Mouse (Mus musculus) layer of hippocampus, adult 2 months (tissue): ENCODE data around the gene Galr3. TPM values are rescaled to one million over a fixed set of nuclear protein-coding genes. Genes with fewer than 3 reads are reported as not detected.
"Not testable (repeated sequence)": the region's sequence is repeated elsewhere in the genome, so short reads cannot be mapped to it uniquely, and the experiment has no call there.

Experiments used
- DNase-seq, 2 experiments: peaks; one replicate each; pipeline ENCODE4 v3.0.0; 2022; ENCODE audit warnings: low spot score in 2 of 2
- H3K27ac ChIP-seq: fragments of 200-600 bp; 2 replicates; pipeline ENCODE4 v1.8.1; 2022
- H3K4me3 ChIP-seq: fragments of 200-600 bp; 2 replicates; pipeline ENCODE4 v1.8.1; 2022; ENCODE audit warnings: mild to moderate bottlenecking
- CTCF ChIP-seq: fragments of 200-600 bp; conservative IDR thresholded peaks from 2 replicates; pipeline ENCODE4 v1.8.1; 2022; ENCODE audit warnings: antibody characterized with exemption, mild to moderate bottlenecking, moderate library complexity
- long read RNA-seq, 2 experiments: library from polyadenylated mRNA; stranded (forward); transcript quantifications; one replicate each; pipeline ENCODE4 v2.0.0; 2021; ENCODE audit warnings: borderline mapping rate in 2 of 2
- total RNA-seq, 2 experiments: library from RNA; stranded (reverse); gene quantifications; 2 replicates each; pipeline ENCODE4 v1.2.3; 2021

Galr3 gene
- total RNA-seq: under 1 TPM in 1 of 2 experiments, not detected in 1; 0.39 TPM
- long read RNA-seq, experiment 1: 0 reads
- long read RNA-seq, experiment 2: 0 reads

DNA sequence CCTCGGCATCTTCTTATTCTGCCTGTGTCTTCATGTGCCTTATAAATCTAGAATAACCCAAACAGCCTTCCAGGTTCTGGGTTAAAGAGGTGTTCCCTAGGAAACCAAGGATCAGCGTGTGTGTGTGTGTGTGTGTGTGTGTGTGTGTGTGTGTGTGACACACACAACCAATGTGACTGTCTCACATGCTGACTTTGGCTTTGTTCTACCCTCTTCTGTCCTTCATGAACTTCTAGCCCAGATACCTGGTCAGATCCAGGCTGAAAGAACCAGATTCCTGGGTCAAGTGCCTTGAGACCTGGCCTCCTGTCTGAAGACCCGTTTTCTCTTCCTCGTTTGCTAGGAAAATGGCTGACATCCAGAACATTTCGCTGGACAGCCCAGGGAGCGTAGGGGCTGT lies at the start of gene Galr3:
Gene Galr3, plus strand, starts transcription at position 301 of the 400 bp plus-strand sequence.
- peak within 1 kb of the TSS; percentile 59 for H3K4me3 ChIP-seq
- peak within 1 kb of the TSS; percentile 88 for H3K27ac ChIP-seq
- TF ChIP-seq CTCF: no peak
- DNase-seq: no peak

DNA sequence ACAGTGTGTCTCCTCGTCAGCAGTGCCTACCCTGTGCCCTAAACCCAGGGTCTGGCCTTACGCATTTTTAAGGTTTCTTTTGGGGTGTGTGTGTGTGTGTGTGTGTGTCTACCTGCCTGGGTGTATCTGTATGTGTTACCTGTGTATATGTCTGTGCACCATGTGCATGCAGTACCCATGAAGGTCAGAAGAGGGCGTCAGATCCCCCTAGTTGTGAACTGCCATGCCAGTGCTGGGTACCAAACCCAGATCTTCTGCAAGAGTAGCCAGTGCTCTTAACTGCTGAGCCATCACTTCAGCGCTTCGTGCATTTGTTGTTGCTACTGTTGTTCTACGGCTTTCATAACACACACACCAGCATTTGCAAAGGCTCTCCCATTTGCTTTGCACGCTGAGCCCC lies 49.5 kb upstream of the Galr3 start:
- Histone ChIP-seq H3K27ac (no peak overlapping the region), H3K4me3 (no peak overlapping the region)
- peak; percentile 44 for TF ChIP-seq CTCF
- DNase-seq: no peak

DNA sequence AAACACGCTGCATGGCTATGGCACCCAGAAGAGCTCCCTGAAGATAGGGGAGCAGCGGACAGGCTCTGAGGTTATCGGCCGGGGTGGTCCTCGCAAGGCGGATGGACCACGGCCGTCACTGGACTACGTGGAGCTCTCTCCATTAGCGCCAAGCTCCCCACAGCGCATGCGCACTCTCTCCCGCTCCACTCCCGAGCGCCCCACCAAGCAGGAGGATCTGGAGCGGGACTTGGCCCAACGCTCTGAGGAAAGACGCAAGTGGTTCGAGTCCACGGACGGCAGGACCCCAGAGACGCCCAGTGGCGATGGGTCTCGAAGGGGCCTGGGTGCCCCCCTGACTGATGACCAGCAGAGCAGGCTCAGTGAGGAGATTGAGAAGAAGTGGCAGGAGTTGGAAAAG lies 48.8 kb upstream of the Galr3 start:
- no peak for DNase-seq
- TF ChIP-seq CTCF: no peak

DNA sequence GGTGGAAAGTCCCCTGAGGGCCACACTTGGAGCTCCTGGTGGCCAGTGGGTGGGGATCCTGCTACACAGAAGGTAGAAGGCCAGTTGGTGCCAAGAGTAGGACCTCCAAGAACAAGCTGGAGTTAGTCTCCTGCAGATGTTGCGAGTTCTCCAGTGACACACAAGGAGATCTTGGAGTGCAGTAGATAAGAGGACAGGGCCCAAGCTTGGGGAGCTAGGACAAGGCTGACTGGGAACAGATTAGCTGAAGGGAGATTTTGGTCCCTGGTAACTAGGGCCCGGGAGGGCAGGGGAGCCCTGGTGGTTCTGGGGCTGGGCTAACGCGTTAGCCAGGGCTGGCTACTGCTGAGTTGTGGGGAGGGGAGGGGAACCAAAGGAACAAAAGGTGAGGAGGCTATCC lies 45.8 kb upstream of the Galr3 start:
- H3K4me3 ChIP-seq: no peak overlapping the region
- no peak overlapping the region for H3K27ac ChIP-seq
- no peak for DNase-seq
- TF ChIP-seq CTCF: no peak

More for the DNA sequence above, 48.8 kb upstream of the Galr3 start:
- H3K27ac ChIP-seq: no peak overlapping the region
- H3K4me3 ChIP-seq: no peak overlapping the region

DNA sequence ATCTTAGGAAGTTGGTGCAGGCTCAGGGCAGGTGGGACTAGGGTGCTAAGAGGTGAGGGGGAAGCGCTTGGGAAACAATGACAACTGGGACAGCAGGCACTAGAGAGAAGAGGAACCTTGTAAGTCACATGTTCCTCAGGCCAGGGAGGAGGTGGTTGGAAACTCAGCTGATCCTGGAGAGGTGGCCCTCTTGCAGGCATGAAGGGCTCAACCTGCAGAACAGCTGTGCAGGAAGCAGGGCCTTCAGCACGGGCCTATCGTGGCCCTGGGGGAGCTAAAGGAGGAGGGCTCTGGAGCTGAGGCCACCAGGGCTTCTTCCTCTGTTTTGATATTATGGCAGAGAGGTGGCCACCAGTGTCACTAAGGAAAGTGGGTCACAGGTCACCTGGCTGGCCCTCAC lies 45.0 kb upstream of the Galr3 start:
- TF ChIP-seq CTCF: no peak
- Histone ChIP-seq H3K4me3 (no peak overlapping the region), H3K27ac (no peak overlapping the region)
- DNase-seq: no peak

DNA sequence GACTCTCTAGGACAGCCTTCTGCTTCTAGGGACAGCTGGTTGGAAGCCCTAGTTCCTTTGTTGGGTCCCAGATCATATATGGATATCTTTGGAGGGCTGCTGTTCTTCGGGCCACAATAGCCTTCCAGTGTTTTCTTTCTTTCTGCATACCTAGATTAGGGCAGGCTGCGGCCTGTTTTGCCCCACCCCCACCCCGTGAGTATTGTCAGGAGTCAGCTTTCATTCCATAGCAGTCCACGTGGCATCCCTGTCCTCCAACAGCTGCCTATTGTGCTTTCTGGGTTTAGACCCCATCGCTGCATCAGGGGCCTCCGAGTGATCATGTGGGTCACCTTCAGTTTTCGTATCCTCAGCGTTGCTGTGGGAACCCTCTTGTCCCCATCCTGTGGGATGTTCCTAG lies 43.3 kb upstream of the Galr3 start:
- DNase-seq: no peak
- TF ChIP-seq CTCF: no peak
- no peak overlapping the region for H3K4me3 ChIP-seq
- H3K27ac ChIP-seq: no peak overlapping the region

DNA sequence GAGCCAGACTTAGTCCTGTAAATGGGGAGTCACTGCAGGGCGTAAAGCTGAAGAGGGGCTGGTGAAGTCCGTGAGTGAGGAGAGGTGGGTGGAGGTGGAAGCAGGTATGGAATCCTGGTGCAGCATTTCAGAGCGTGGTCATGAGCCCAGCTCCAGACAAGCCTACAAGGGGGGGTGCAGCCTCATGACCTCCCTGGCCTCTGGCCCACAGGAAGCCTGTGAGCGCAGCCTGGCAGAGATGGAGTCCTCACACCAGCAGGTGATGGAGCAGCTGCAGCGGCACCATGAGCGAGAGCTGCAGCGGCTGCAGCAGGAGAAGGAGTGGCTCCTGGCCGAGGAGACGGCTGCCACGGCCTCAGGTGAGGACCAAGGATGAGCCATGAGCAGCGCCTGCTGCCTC lies 42.1 kb upstream of the Galr3 start:
- no peak overlapping the region for H3K27ac ChIP-seq
- no peak for TF ChIP-seq CTCF
- DNase-seq: no peak
- no peak overlapping the region for H3K4me3 ChIP-seq

DNA sequence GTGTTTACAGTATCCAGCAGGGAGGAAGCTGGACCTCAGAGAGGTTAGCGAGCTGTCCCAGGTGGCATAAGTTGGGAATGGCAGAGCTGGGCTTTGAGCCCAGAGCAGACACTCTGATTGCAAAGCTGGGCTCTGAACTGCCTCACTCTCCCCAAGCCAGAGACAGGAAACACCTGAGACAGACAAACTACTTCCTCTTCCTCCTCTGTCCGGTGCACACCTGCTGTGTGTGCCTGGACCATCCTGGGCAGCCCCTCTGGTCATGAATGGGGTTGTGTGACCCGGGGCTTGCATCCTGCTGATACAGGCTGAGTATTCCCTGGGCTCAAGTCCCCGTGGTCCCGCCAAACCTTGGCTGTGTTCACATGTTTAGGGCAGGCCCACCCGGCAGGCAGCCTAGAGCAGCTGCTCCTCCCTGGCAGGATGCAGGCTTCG lies 41.3 kb upstream of the Galr3 start:
- DNase-seq: no peak
- no peak overlapping the region for H3K4me3 ChIP-seq
- no peak overlapping the region for H3K27ac ChIP-seq
- TF ChIP-seq CTCF: no peak

DNA sequence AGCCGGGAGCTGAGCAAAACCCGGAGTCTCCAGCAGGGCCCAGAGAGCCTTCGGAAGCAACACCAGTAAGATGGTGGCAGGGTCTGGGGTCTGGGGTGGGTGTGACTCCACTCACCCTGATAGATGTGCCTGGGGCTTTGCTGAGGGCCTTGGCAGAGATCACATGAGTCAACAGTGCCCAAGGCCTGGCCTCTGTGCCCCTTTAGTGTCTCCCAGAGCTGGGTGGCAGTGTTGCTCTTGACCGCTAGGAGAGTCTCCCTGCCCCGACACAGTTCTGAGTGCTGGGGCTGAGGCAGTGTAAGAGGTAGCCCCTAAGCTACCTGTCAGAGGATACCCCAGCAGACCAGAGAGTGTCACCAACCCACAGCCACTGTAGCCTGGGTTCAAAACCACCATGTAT lies 40.1 kb upstream of the Galr3 start:
- H3K4me3 ChIP-seq: no peak overlapping the region
- no peak for DNase-seq
- no peak overlapping the region for H3K27ac ChIP-seq
- no peak for TF ChIP-seq CTCF

DNA sequence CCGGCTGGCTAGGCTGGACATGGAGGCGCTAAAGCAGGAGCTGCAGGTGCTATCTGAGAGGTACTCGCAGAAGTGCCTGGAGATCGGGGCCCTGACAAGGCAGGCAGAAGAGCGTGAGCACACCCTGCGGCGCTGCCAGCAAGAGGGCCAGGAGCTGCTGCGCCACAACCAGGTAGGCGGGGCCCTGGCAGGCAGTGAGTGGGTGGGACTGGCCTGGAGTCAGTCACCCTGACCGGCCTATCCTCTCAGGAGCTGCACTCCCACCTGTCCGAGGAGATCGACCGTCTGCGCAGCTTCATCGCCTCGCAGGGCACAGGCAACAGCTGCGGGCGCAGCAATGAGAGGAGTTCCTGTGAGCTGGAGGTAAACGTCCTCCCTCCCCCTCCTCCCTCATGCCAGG lies 39.6 kb upstream of the Galr3 start:
- Histone ChIP-seq H3K27ac (no peak overlapping the region), H3K4me3 (no peak overlapping the region)
- no peak for DNase-seq
- no peak for TF ChIP-seq CTCF

DNA sequence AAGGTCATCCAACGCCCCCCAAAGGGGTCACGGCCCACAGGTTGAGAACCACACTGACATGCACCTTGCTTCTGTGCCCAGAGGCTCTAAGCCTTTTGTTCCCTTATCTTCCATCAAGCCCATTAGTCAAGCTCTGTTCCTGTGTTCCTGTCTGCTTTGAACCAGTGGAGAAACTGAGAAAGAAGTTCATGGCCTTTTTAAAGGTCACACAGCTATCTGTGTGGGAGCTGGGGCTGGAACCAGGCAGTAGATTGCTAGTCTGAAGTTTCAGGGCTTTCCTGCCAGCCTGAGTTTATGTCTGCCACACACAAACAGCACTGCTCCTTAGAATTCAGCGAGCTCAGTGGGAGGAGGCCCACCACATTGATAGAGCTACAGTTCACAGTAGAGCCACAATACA lies 38.6 kb upstream of the Galr3 start:
- no peak overlapping the region for H3K27ac ChIP-seq
- H3K4me3 ChIP-seq: no peak overlapping the region
- TF ChIP-seq CTCF: no peak
- DNase-seq: no peak

DNA sequence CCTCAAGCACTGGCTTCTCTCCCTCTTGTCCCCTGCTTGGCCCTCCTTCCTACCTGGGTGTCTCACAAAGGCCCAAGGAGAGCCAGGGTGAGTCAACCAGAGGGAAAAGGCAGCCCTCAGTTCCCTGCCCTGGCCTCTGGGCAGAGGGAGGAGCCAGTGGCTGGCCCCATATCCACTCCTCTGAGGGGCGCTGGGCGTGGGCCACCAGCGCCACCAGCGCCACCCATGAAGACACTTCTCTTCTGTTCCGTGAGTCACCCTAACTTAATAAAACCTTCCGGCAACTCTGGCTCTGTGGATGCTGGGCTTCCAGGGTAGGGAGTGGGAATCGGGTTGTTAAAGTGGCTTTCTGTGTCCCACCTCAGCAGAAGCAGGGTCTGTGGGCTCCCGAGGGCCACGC lies 36.1 kb upstream of the Galr3 start:
- no peak overlapping the region for H3K4me3 ChIP-seq
- no peak for DNase-seq
- H3K27ac ChIP-seq: no peak overlapping the region
- no peak for TF ChIP-seq CTCF

DNA sequence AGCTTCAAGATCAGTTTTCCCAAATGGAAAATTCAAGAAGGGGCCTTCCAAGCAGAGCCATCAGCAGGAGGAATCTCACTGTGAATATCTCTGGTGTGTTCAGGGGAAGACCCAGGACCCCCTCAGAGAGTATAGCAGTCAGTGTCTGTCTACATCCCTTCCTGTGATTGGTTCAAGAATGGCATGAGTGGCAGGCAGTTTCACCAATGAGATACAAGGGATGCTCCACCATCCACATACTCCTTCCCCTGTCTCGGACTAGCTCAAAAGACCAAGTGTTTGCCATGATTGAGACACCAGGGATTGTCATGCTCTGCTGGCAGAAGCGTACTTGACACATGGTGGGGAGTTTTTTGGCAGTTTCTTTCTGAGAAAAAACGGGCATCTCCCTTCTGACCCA lies 35.0 kb upstream of the Galr3 start:
- no peak overlapping the region for H3K27ac ChIP-seq
- no peak for TF ChIP-seq CTCF
- DNase-seq: no peak

DNA sequence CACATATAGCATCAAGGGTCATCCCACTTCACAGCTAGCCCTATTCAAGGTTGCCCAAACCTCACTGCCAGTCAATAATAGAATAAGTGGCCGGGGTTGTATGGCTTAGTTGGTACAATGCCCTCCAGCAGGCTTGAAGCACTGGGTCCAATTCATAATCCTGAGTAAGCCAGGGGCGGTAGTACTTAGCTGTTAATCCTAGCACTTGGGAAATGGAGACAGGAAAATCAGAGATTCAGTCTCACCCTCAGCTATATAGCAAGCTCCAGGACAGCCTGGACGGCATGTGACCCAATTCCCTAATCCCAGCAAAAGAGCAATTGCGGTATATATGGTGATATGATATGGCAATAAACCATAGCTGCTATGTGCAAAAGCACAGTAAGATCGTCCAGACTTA lies 34.6 kb upstream of the Galr3 start:
- H3K27ac ChIP-seq: no peak overlapping the region
- DNase-seq: no peak
- TF ChIP-seq CTCF: no peak
- no peak overlapping the region for H3K4me3 ChIP-seq

More for the DNA sequence above, 35.0 kb upstream of the Galr3 start:
- H3K4me3 ChIP-seq: no peak overlapping the region

DNA sequence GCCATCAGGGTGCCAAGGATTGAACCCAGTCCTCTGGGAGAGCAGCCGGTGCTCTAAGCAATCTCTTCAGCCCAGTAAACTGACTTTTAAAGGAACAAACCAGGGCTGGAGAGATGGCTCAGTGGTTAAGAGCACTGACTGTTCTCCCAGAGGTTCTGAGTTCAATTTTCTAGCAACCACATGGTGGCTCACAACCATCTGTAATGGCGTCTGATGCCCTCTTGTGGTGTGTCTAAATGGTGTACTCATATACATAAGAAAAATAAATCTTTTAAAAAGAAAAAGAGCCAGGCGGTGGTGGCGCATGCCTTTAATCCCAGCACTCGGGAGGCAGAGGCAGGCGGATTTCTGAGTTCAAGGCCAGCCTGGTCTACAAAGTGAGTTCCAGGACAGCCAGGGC lies 33.8 kb upstream of the Galr3 start:
- H3K4me3 ChIP-seq, H3K27ac ChIP-seq, DNase-seq: not testable (repeated sequence)
- peak; percentile 42 for TF ChIP-seq CTCF
